ENCODE assay signal across 25 mouse cellular contexts in the genomic region with DNA sequence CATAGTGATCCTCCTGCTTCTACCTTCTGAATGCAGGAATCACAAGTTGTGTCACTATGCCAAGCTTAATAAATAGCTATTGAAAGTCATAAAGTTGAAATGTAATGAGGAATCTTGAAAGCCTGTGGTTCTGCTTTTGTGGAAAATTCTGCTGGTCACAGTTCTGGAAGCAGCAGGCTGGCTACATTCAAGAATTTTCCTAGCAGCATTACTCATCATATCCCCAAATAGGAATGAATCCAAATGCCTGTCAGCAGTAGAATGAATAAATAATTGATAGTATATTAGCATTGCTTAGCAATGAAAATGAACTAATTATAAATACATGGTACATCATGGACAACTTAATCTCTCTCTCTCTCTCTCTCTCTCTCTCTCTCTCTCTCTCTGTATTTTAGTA.
"Had no signal": no experiment of that assay in that cellular context is flagged by ENCODE, and none has a peak within 500 bp of the region (broad histone marks: within the 10 kb centered on the region; RNA-seq: fewer than 3 reads in every experiment).

No protein-coding gene starts in this region.

- H3K36me3 ChIP-seq: heart, embryonic 13.5 days; heart, embryonic 15.5 days; hindbrain, embryonic 13.5 days; hindbrain, embryonic 15.5 days; limb, embryonic 13.5 days; limb, embryonic 15.5 days; liver, embryonic 12.5 days had no signal

- H3K4me2 ChIP-seq: heart, embryonic 11.5 days; heart, embryonic 13.5 days; heart, embryonic 15.5 days; hindbrain, embryonic 13.5 days; hindbrain, embryonic 15.5 days; limb, embryonic 13.5 days; limb, embryonic 15.5 days; liver, embryonic 12.5 days had no signal

- H3K27ac ChIP-seq: heart, adult 2 months; heart, embryonic 13.5 days; heart, embryonic 15.5 days; hindbrain, embryonic 13.5 days; hindbrain, embryonic 15.5 days; hindbrain, postnatal 0 days; layer of hippocampus, adult 2 months; left cerebral cortex, adult 2 months; limb, embryonic 13.5 days; limb, embryonic 15.5 days; liver, embryonic 12.5 days; liver, embryonic 14.5 days had no signal

- H3K4me1 ChIP-seq: heart, embryonic 13.5 days; heart, embryonic 15.5 days; hindbrain, embryonic 13.5 days; hindbrain, embryonic 15.5 days; limb, embryonic 13.5 days; limb, embryonic 15.5 days; liver, embryonic 12.5 days had no signal

- H3K27me3 ChIP-seq: heart, embryonic 13.5 days; heart, embryonic 15.5 days; hindbrain, embryonic 13.5 days; hindbrain, embryonic 15.5 days; limb, embryonic 13.5 days; limb, embryonic 15.5 days; liver, embryonic 12.5 days had no signal

- H3K9ac ChIP-seq: heart, embryonic 13.5 days; heart, embryonic 15.5 days; hindbrain, embryonic 13.5 days; hindbrain, embryonic 15.5 days; limb, embryonic 13.5 days; limb, embryonic 15.5 days; liver, embryonic 12.5 days; liver, embryonic 14.5 days had no signal

- DNase-seq: gastrocnemius, postnatal 14 days; gastrocnemius, postnatal 36 days; heart, adult 11 months; heart, adult 2 months; heart, postnatal 14 days; heart, postnatal 36 days; kidney, adult 18-20 months; kidney, adult 8-10 months; kidney, postnatal 10 days; kidney, postnatal 25 days; kidney, postnatal 4 days; left cerebral cortex, postnatal 4 days had no signal

- H3K4me3 ChIP-seq: heart, adult 2 months; heart, embryonic 13.5 days; heart, embryonic 15.5 days; hindbrain, embryonic 13.5 days; hindbrain, embryonic 15.5 days; layer of hippocampus, adult 2 months; left cerebral cortex, adult 2 months; limb, embryonic 13.5 days; limb, embryonic 15.5 days; liver, embryonic 12.5 days had no signal

- ATAC-seq: hindbrain, postnatal 0 days; intestine, postnatal 0 days; liver, embryonic 12.5 days had no signal

- H3K9me3 ChIP-seq: heart, embryonic 13.5 days; heart, embryonic 15.5 days; hindbrain, embryonic 13.5 days; hindbrain, embryonic 15.5 days; limb, embryonic 13.5 days; limb, embryonic 15.5 days; liver, embryonic 12.5 days had no signal
